Mouse (Mus musculus): ENCODE results near the gene Gm14190. TPM values are rescaled to one million over a fixed set of nuclear protein-coding genes. Genes with fewer than 3 reads are reported as not detected.

Gm14190 gene
- not detected for polyA plus RNA-seq (2014; fragmentation: Illumina TruSeq; extraction: RNeasy Lipid Tissue Mini Kit (QIAGEN cat#74804); ENCODE audit: low read depth, low replicate concordance)

GRCm38 (mm10) chr11:99690463-99690862, at the start of gene Gm14190:
Gene Gm14190 (minus strand): TSS chr11:99690740.

GRCm38 (mm10) chr11:99734190-99734589, 43.6 kb upstream of the Gm14190 start, which contains the start of gene Gm14180:
Gene Gm14180 (minus strand): TSS chr11:99734290.

DNA sequence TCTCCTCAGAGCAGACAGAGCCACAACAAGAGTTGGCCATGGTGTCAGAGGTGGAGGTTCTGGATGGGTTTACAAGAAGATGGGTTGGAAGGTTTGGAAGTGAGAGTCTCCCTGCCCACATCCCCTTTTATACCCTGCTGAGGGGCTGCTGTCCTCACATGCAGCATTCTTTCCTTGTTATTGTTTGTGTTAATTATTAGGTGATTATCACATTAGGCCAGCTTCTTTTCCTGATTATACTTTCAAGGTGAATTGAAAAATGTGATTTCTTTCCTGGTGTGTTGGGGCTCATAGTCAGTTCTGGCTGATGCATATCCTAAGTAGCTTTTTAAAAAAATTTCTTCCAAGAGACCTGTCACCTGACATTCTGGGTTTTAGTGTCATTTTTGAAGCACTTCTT, 24.7 kb downstream of the Gm14190 start, which contains the start of gene Krtap4-6:
Gene Krtap4-6, minus strand, starts transcription at position 101 of the 400 bp plus-strand sequence.

GRCm38 (mm10) chr11:99658467-99659010, 32.0 kb downstream of the Gm14190 start, which contains the start of gene Gm11563:
Gene Gm11563 (minus strand): TSS chr11:99658960.

GRCm38 (mm10) chr11:99650136-99650535, 40.4 kb downstream of the Gm14190 start, which contains the start of gene Gm11555:
Gene Gm11555 (minus strand): TSS chr11:99650236.

GRCm38 (mm10) chr11:99643635-99644139, 46.9 kb downstream of the Gm14190 start, which contains the start of gene Krtap4-7:
Gene Krtap4-7 (minus strand): TSS chr11:99644089.

Other genes starting within 250 kb of the Gm14190 start
- gene Krt23, start 197.6 kb downstream of the Gm14190 start, polyA plus RNA-seq (2014; fragmentation: Illumina TruSeq; extraction: RNeasy Lipid Tissue Mini Kit (QIAGEN cat#74804); ENCODE audit: low read depth, low replicate concordance): not detected
- not detected for gene Krt39, start 169.4 kb downstream of the Gm14190 start, polyA plus RNA-seq (2014; fragmentation: Illumina TruSeq; extraction: RNeasy Lipid Tissue Mini Kit (QIAGEN cat#74804); ENCODE audit: low read depth, low replicate concordance)
- not detected for gene Krt40, start 147.6 kb downstream of the Gm14190 start, polyA plus RNA-seq (2014; fragmentation: Illumina TruSeq; extraction: RNeasy Lipid Tissue Mini Kit (QIAGEN cat#74804); ENCODE audit: low read depth, low replicate concordance)
- not detected for gene Krtap3-3, start 139.9 kb downstream of the Gm14190 start, polyA plus RNA-seq (2014; fragmentation: Illumina TruSeq; extraction: RNeasy Lipid Tissue Mini Kit (QIAGEN cat#74804); ENCODE audit: low read depth, low replicate concordance)
- not detected for gene Krtap3-2, start 133.9 kb downstream of the Gm14190 start, polyA plus RNA-seq (2014; fragmentation: Illumina TruSeq; extraction: RNeasy Lipid Tissue Mini Kit (QIAGEN cat#74804); ENCODE audit: low read depth, low replicate concordance)
- gene Gm11939, start 131.3 kb downstream of the Gm14190 start, polyA plus RNA-seq (2014; fragmentation: Illumina TruSeq; extraction: RNeasy Lipid Tissue Mini Kit (QIAGEN cat#74804); ENCODE audit: low read depth, low replicate concordance): not detected
- not detected for gene Krtap3-1, start 124.1 kb downstream of the Gm14190 start, polyA plus RNA-seq (2014; fragmentation: Illumina TruSeq; extraction: RNeasy Lipid Tissue Mini Kit (QIAGEN cat#74804); ENCODE audit: low read depth, low replicate concordance)
- not detected for gene Krtap1-5, start 109.7 kb downstream of the Gm14190 start, polyA plus RNA-seq (2014; fragmentation: Illumina TruSeq; extraction: RNeasy Lipid Tissue Mini Kit (QIAGEN cat#74804); ENCODE audit: low read depth, low replicate concordance)
- gene Krtap1-4, start 107.1 kb downstream of the Gm14190 start, polyA plus RNA-seq (2014; fragmentation: Illumina TruSeq; extraction: RNeasy Lipid Tissue Mini Kit (QIAGEN cat#74804); ENCODE audit: low read depth, low replicate concordance): not detected
- not detected for gene Krtap1-3, start 99.4 kb downstream of the Gm14190 start, polyA plus RNA-seq (2014; fragmentation: Illumina TruSeq; extraction: RNeasy Lipid Tissue Mini Kit (QIAGEN cat#74804); ENCODE audit: low read depth, low replicate concordance)
- gene Krtap9-3, start 92.6 kb downstream of the Gm14190 start, polyA plus RNA-seq (2014; fragmentation: Illumina TruSeq; extraction: RNeasy Lipid Tissue Mini Kit (QIAGEN cat#74804); ENCODE audit: low read depth, low replicate concordance): not detected
- gene Gm11938, start 87.4 kb downstream of the Gm14190 start, polyA plus RNA-seq (2014; fragmentation: Illumina TruSeq; extraction: RNeasy Lipid Tissue Mini Kit (QIAGEN cat#74804); ENCODE audit: low read depth, low replicate concordance): not detected
- gene Gm11937, start 80.6 kb downstream of the Gm14190 start, polyA plus RNA-seq (2014; fragmentation: Illumina TruSeq; extraction: RNeasy Lipid Tissue Mini Kit (QIAGEN cat#74804); ENCODE audit: low read depth, low replicate concordance): not detected
- not detected for gene Krtap2-4, start 75.9 kb downstream of the Gm14190 start, polyA plus RNA-seq (2014; fragmentation: Illumina TruSeq; extraction: RNeasy Lipid Tissue Mini Kit (QIAGEN cat#74804); ENCODE audit: low read depth, low replicate concordance)
- not detected for gene Gm11562, start 70.3 kb downstream of the Gm14190 start, polyA plus RNA-seq (2014; fragmentation: Illumina TruSeq; extraction: RNeasy Lipid Tissue Mini Kit (QIAGEN cat#74804); ENCODE audit: low read depth, low replicate concordance)
- gene Krtap4-1, start 62.5 kb downstream of the Gm14190 start, polyA plus RNA-seq (2014; fragmentation: Illumina TruSeq; extraction: RNeasy Lipid Tissue Mini Kit (QIAGEN cat#74804); ENCODE audit: low read depth, low replicate concordance): not detected
- not detected for gene Krtap4-2, start 55.7 kb downstream of the Gm14190 start, polyA plus RNA-seq (2014; fragmentation: Illumina TruSeq; extraction: RNeasy Lipid Tissue Mini Kit (QIAGEN cat#74804); ENCODE audit: low read depth, low replicate concordance)
- gene Krtap4-7, start 46.7 kb downstream of the Gm14190 start, polyA plus RNA-seq (2014; fragmentation: Illumina TruSeq; extraction: RNeasy Lipid Tissue Mini Kit (QIAGEN cat#74804); ENCODE audit: low read depth, low replicate concordance): not detected
- gene Gm11555, start 40.5 kb downstream of the Gm14190 start, polyA plus RNA-seq (2014; fragmentation: Illumina TruSeq; extraction: RNeasy Lipid Tissue Mini Kit (QIAGEN cat#74804); ENCODE audit: low read depth, low replicate concordance): not detected
- gene Gm11563, start 31.8 kb downstream of the Gm14190 start, polyA plus RNA-seq (2014; fragmentation: Illumina TruSeq; extraction: RNeasy Lipid Tissue Mini Kit (QIAGEN cat#74804); ENCODE audit: low read depth, low replicate concordance): not detected
- not detected for gene Krtap4-6, start 24.8 kb downstream of the Gm14190 start, polyA plus RNA-seq (2014; fragmentation: Illumina TruSeq; extraction: RNeasy Lipid Tissue Mini Kit (QIAGEN cat#74804); ENCODE audit: low read depth, low replicate concordance)
- not detected for gene Gm14180, start 43.5 kb upstream of the Gm14190 start, polyA plus RNA-seq (2014; fragmentation: Illumina TruSeq; extraction: RNeasy Lipid Tissue Mini Kit (QIAGEN cat#74804); ENCODE audit: low read depth, low replicate concordance)
- gene Gm11595, start 82.2 kb upstream of the Gm14190 start, polyA plus RNA-seq (2014; fragmentation: Illumina TruSeq; extraction: RNeasy Lipid Tissue Mini Kit (QIAGEN cat#74804); ENCODE audit: low read depth, low replicate concordance): not detected
- not detected for gene Krtap4-8, start 90.0 kb upstream of the Gm14190 start, polyA plus RNA-seq (2014; fragmentation: Illumina TruSeq; extraction: RNeasy Lipid Tissue Mini Kit (QIAGEN cat#74804); ENCODE audit: low read depth, low replicate concordance)
- gene Krtap4-9, start 94.5 kb upstream of the Gm14190 start, polyA plus RNA-seq (2014; fragmentation: Illumina TruSeq; extraction: RNeasy Lipid Tissue Mini Kit (QIAGEN cat#74804); ENCODE audit: low read depth, low replicate concordance): not detected
- not detected for gene Gm11596, start 102.7 kb upstream of the Gm14190 start, polyA plus RNA-seq (2014; fragmentation: Illumina TruSeq; extraction: RNeasy Lipid Tissue Mini Kit (QIAGEN cat#74804); ENCODE audit: low read depth, low replicate concordance)
- not detected for gene Gm11569, start 108.2 kb upstream of the Gm14190 start, polyA plus RNA-seq (2014; fragmentation: Illumina TruSeq; extraction: RNeasy Lipid Tissue Mini Kit (QIAGEN cat#74804); ENCODE audit: low read depth, low replicate concordance)
- not detected for gene Gm11554, start 113.7 kb upstream of the Gm14190 start, polyA plus RNA-seq (2014; fragmentation: Illumina TruSeq; extraction: RNeasy Lipid Tissue Mini Kit (QIAGEN cat#74804); ENCODE audit: low read depth, low replicate concordance)
- not detected for gene Krtap4-13, start 119.2 kb upstream of the Gm14190 start, polyA plus RNA-seq (2014; fragmentation: Illumina TruSeq; extraction: RNeasy Lipid Tissue Mini Kit (QIAGEN cat#74804); ENCODE audit: low read depth, low replicate concordance)
- gene Gm11564, start 124.9 kb upstream of the Gm14190 start, polyA plus RNA-seq (2014; fragmentation: Illumina TruSeq; extraction: RNeasy Lipid Tissue Mini Kit (QIAGEN cat#74804); ENCODE audit: low read depth, low replicate concordance): not detected
- gene 2300003K06Rik, start 147.3 kb upstream of the Gm14190 start, polyA plus RNA-seq (2014; fragmentation: Illumina TruSeq; extraction: RNeasy Lipid Tissue Mini Kit (QIAGEN cat#74804); ENCODE audit: low read depth, low replicate concordance): not detected
- not detected for gene Krtap4-16, start 160.9 kb upstream of the Gm14190 start, polyA plus RNA-seq (2014; fragmentation: Illumina TruSeq; extraction: RNeasy Lipid Tissue Mini Kit (QIAGEN cat#74804); ENCODE audit: low read depth, low replicate concordance)
- not detected for gene Gm11568, start 167.2 kb upstream of the Gm14190 start, polyA plus RNA-seq (2014; fragmentation: Illumina TruSeq; extraction: RNeasy Lipid Tissue Mini Kit (QIAGEN cat#74804); ENCODE audit: low read depth, low replicate concordance)
- gene Gm11559, start 173.7 kb upstream of the Gm14190 start, polyA plus RNA-seq (2014; fragmentation: Illumina TruSeq; extraction: RNeasy Lipid Tissue Mini Kit (QIAGEN cat#74804); ENCODE audit: low read depth, low replicate concordance): not detected
- gene Krtap9-1, start 182.6 kb upstream of the Gm14190 start, polyA plus RNA-seq (2014; fragmentation: Illumina TruSeq; extraction: RNeasy Lipid Tissue Mini Kit (QIAGEN cat#74804); ENCODE audit: low read depth, low replicate concordance): not detected
- gene Gm11567, start 188.4 kb upstream of the Gm14190 start, polyA plus RNA-seq (2014; fragmentation: Illumina TruSeq; extraction: RNeasy Lipid Tissue Mini Kit (QIAGEN cat#74804); ENCODE audit: low read depth, low replicate concordance): not detected
- gene Krtap31-1, start 217.2 kb upstream of the Gm14190 start, polyA plus RNA-seq (2014; fragmentation: Illumina TruSeq; extraction: RNeasy Lipid Tissue Mini Kit (QIAGEN cat#74804); ENCODE audit: low read depth, low replicate concordance): not detected
- not detected for gene Gm11565, start 224.0 kb upstream of the Gm14190 start, polyA plus RNA-seq (2014; fragmentation: Illumina TruSeq; extraction: RNeasy Lipid Tissue Mini Kit (QIAGEN cat#74804); ENCODE audit: low read depth, low replicate concordance)
- not detected for gene Krtap31-2, start 245.6 kb upstream of the Gm14190 start, polyA plus RNA-seq (2014; fragmentation: Illumina TruSeq; extraction: RNeasy Lipid Tissue Mini Kit (QIAGEN cat#74804); ENCODE audit: low read depth, low replicate concordance)

Data from adrenal gland, adult 10 weeks (tissue).